Mouse (Mus musculus): ENCODE measurements around the gene Ice1. TPM values are rescaled to one million over a fixed set of nuclear protein-coding genes. Genes with fewer than 3 reads are reported as not detected.

Gene Ice1
- polyA plus RNA-seq, 1 experiment = 11.2 TPM

- Histone ChIP-seq H3K36me3 (ENCODE audit: control insufficient read depth, insufficient read depth) (peaks cover 77% of the 10 kb centered on the region), H3ac (ENCODE audit: control insufficient read depth, insufficient read length, low read depth) (no peak overlapping the region), H3K79me2 (ENCODE audit: control insufficient read depth, insufficient read depth) (no peaks in the 10 kb centered on the region), H3K27me3 (ENCODE audit: control insufficient read depth, insufficient read depth, insufficient read length) (no peaks in the 10 kb centered on the region), H3K79me3 (ENCODE audit: low read depth) (no peaks in the 10 kb centered on the region), H3K4me3 (ENCODE audit: insufficient read depth, poor library complexity, severe bottlenecking) (no peak overlapping the region)
- no peak for TF ChIP-seq CEBPB (IDR thresholded peaks at IDR 0.05; ENCODE audit: low read depth)
- TF ChIP-seq MYOD1 (IDR thresholded peaks at IDR 0.05; ENCODE audit: control insufficient read depth, insufficient read length, low read depth) = no peak
- TF ChIP-seq MAX (IDR thresholded peaks at IDR 0.05) = no peak
- TF ChIP-seq MYOG (IDR thresholded peaks at IDR 0.05; ENCODE audit: control insufficient read depth, extremely low read depth, insufficient read length) = no peak
- TF ChIP-seq USF1 (IDR thresholded peaks at IDR 0.05; ENCODE audit: low read depth) = no peak
- TF ChIP-seq FOSL1 (IDR thresholded peaks at IDR 0.05; ENCODE audit: insufficient read depth, low read length, poor library complexity, severe bottlenecking) = no peak
- TF ChIP-seq CTCF (IDR thresholded peaks at IDR 0.05; ENCODE audit: control insufficient read depth, insufficient read depth, insufficient read length) = no peak
Measured at GRCm38 (mm10) chr13:70601566-70601965, 35.9 kb downstream of the Ice1 start.

- H3K36me3 ChIP-seq (ENCODE audit: control insufficient read depth, insufficient read depth) = peaks cover 73% of the 10 kb centered on the region
- TF ChIP-seq MYOG (IDR thresholded peaks at IDR 0.05; ENCODE audit: control insufficient read depth, extremely low read depth, insufficient read length) = no peak
- no peak for TF ChIP-seq CTCF (IDR thresholded peaks at IDR 0.05; ENCODE audit: control insufficient read depth, insufficient read depth, insufficient read length)
- TF ChIP-seq MAX (IDR thresholded peaks at IDR 0.05) = no peak
- TF ChIP-seq USF1 (IDR thresholded peaks at IDR 0.05; ENCODE audit: low read depth) = no peak
- TF ChIP-seq MYOD1 (IDR thresholded peaks at IDR 0.05; ENCODE audit: control insufficient read depth, insufficient read length, low read depth) = no peak
- TF ChIP-seq FOSL1 (IDR thresholded peaks at IDR 0.05; ENCODE audit: insufficient read depth, low read length, poor library complexity, severe bottlenecking) = no peak
- TF ChIP-seq CEBPB (IDR thresholded peaks at IDR 0.05; ENCODE audit: low read depth) = no peak
- H3K79me2 ChIP-seq (ENCODE audit: control insufficient read depth, insufficient read depth) = no peaks in the 10 kb centered on the region
- H3K27me3 ChIP-seq (ENCODE audit: control insufficient read depth, insufficient read depth, insufficient read length) = no peaks in the 10 kb centered on the region
- no peaks in the 10 kb centered on the region for H3K79me3 ChIP-seq (ENCODE audit: low read depth)
- no peak overlapping the region for H3ac ChIP-seq (ENCODE audit: control insufficient read depth, insufficient read length, low read depth)
- no peak overlapping the region for H3K4me3 ChIP-seq (ENCODE audit: insufficient read depth, poor library complexity, severe bottlenecking)
Measured at GRCm38 (mm10) chr13:70599964-70600619, 37.3 kb downstream of the Ice1 start.

GRCm38 (mm10) chr13:70598941-70599340, 38.5 kb downstream of the Ice1 start:
- no peak overlapping the region for H3K4me3 ChIP-seq (ENCODE audit: insufficient read depth, poor library complexity, severe bottlenecking)
- H3K36me3 ChIP-seq (ENCODE audit: control insufficient read depth, insufficient read depth) = peaks cover 72% of the 10 kb centered on the region
- H3K79me3 ChIP-seq (ENCODE audit: low read depth) = no peaks in the 10 kb centered on the region
- H3ac ChIP-seq (ENCODE audit: control insufficient read depth, insufficient read length, low read depth) = no peak overlapping the region
- H3K27me3 ChIP-seq (ENCODE audit: control insufficient read depth, insufficient read depth, insufficient read length) = no peaks in the 10 kb centered on the region
- TF ChIP-seq MYOG (IDR thresholded peaks at IDR 0.05; ENCODE audit: control insufficient read depth, extremely low read depth, insufficient read length) = no peak
- no peak for TF ChIP-seq MYOD1 (IDR thresholded peaks at IDR 0.05; ENCODE audit: control insufficient read depth, insufficient read length, low read depth)
- no peak for TF ChIP-seq MAX (IDR thresholded peaks at IDR 0.05)
- TF ChIP-seq CEBPB (IDR thresholded peaks at IDR 0.05; ENCODE audit: low read depth) = no peak
- H3K79me2 ChIP-seq (ENCODE audit: control insufficient read depth, insufficient read depth) = no peaks in the 10 kb centered on the region

GRCm38 (mm10) chr13:70596901-70597300, 40.5 kb downstream of the Ice1 start:
- H3K27me3 ChIP-seq (ENCODE audit: control insufficient read depth, insufficient read depth, insufficient read length) = no peaks in the 10 kb centered on the region
- no peak overlapping the region for H3K4me3 ChIP-seq (ENCODE audit: insufficient read depth, poor library complexity, severe bottlenecking)
- no peak overlapping the region for H3ac ChIP-seq (ENCODE audit: control insufficient read depth, insufficient read length, low read depth)
- H3K79me2 ChIP-seq (ENCODE audit: control insufficient read depth, insufficient read depth) = no peaks in the 10 kb centered on the region
- TF ChIP-seq CEBPB (IDR thresholded peaks at IDR 0.05; ENCODE audit: low read depth) = no peak
- H3K79me3 ChIP-seq (ENCODE audit: low read depth) = no peaks in the 10 kb centered on the region
- peaks cover 74% of the 10 kb centered on the region for H3K36me3 ChIP-seq (ENCODE audit: control insufficient read depth, insufficient read depth)

- Histone ChIP-seq H3K79me3 (ENCODE audit: low read depth) (no peaks in the 10 kb centered on the region), H3K79me2 (ENCODE audit: control insufficient read depth, insufficient read depth) (no peaks in the 10 kb centered on the region), H3K36me3 (ENCODE audit: control insufficient read depth, insufficient read depth) (peaks cover 77% of the 10 kb centered on the region), H3K27me3 (ENCODE audit: control insufficient read depth, insufficient read depth, insufficient read length) (no peaks in the 10 kb centered on the region), H3K4me3 (ENCODE audit: insufficient read depth, poor library complexity, severe bottlenecking) (no peak overlapping the region), H3ac (ENCODE audit: control insufficient read depth, insufficient read length, low read depth) (no peak overlapping the region)
- TF ChIP-seq MYOG (IDR thresholded peaks at IDR 0.05; ENCODE audit: control insufficient read depth, extremely low read depth, insufficient read length) (no peak), USF1 (IDR thresholded peaks at IDR 0.05; ENCODE audit: low read depth) (no peak)
Measured at GRCm38 (mm10) chr13:70590248-70590762, 47.1 kb downstream of the Ice1 start.

- H3K36me3 ChIP-seq (ENCODE audit: control insufficient read depth, insufficient read depth) = peaks cover 47% of the 10 kb centered on the region
- no peaks in the 10 kb centered on the region for H3K79me3 ChIP-seq (ENCODE audit: low read depth)
- no peaks in the 10 kb centered on the region for H3K79me2 ChIP-seq (ENCODE audit: control insufficient read depth, insufficient read depth)
Measured at GRCm38 (mm10) chr13:70586969-70587368, 50.5 kb downstream of the Ice1 start.

More at GRCm38 (mm10) chr13:70586969-70587368, 50.5 kb downstream of the Ice1 start:
- H3ac ChIP-seq (ENCODE audit: control insufficient read depth, insufficient read length, low read depth) = no peak overlapping the region
- H3K27me3 ChIP-seq (ENCODE audit: control insufficient read depth, insufficient read depth, insufficient read length) = no peaks in the 10 kb centered on the region
- no peak for TF ChIP-seq MYOG (IDR thresholded peaks at IDR 0.05; ENCODE audit: control insufficient read depth, extremely low read depth, insufficient read length)
- TF ChIP-seq MYOD1 (IDR thresholded peaks at IDR 0.05; ENCODE audit: control insufficient read depth, insufficient read length, low read depth) = no peak
- no peak for TF ChIP-seq MAX (IDR thresholded peaks at IDR 0.05)
- no peak for TF ChIP-seq FOSL1 (IDR thresholded peaks at IDR 0.05; ENCODE audit: insufficient read depth, low read length, poor library complexity, severe bottlenecking)
- no peak for TF ChIP-seq USF1 (IDR thresholded peaks at IDR 0.05; ENCODE audit: low read depth)
- TF ChIP-seq CTCF (IDR thresholded peaks at IDR 0.05; ENCODE audit: control insufficient read depth, insufficient read depth, insufficient read length) = no peak
- TF ChIP-seq CEBPB (IDR thresholded peaks at IDR 0.05; ENCODE audit: low read depth) = no peak
- no peak overlapping the region for H3K4me3 ChIP-seq (ENCODE audit: insufficient read depth, poor library complexity, severe bottlenecking)

All from C2C12 (cell line).